Mouse (Mus musculus): ENCODE data around the gene Ciita. TPM values are rescaled to one million over a fixed set of nuclear protein-coding genes. Genes with fewer than 3 reads are reported as not detected.
A peak's percentile ranks its signal among the peaks of the same experiment; 100 is the strongest.

Gene Ciita
- polyA plus RNA-seq, 1 experiment from 2014 or later = 0.16 TPM

GRCm38 (mm10) chr16:10475919-10476318 is 3.9 kb upstream of the Ciita start:
- no peak overlapping the region for H3K4me2 ChIP-seq (replicated peaks; ENCODE audit: low read depth)
- no peak overlapping the region for H3K4me3 ChIP-seq (ENCODE audit: low read depth, low read length)
- no peak overlapping the region for H3K9ac ChIP-seq (ENCODE audit: low read length)
- no peak overlapping the region for H3K27ac ChIP-seq (replicated peaks)
- no peaks in the 10 kb centered on the region for H3K27me3 ChIP-seq (ENCODE audit: control insufficient read depth, insufficient read depth, low read length)
- ATAC-seq (ENCODE audit: low FRiP score, low TSS enrichment) (no peak), DNase-seq (ENCODE audit: low spot score) (no peak)
- 66% methylated on average over 2 of the region's 2 CpGs for WGBS
- no peaks in the 10 kb centered on the region for H3K4me1 ChIP-seq (replicated peaks; ENCODE audit: control insufficient read depth, insufficient read depth)
- no peaks in the 10 kb centered on the region for H3K36me3 ChIP-seq (ENCODE audit: control insufficient read depth, insufficient read depth, low read length)
- H3K9me3 ChIP-seq (ENCODE audit: control insufficient read depth, low read length) = no peaks in the 10 kb centered on the region
- TF ChIP-seq CTCF (IDR thresholded peaks at IDR 0.05; ENCODE audit: low read depth) (no peak), EP300 (optimal IDR thresholded peaks at IDR 0.05) (no peak)

- ATAC-seq (ENCODE audit: low FRiP score, low TSS enrichment) (no peak), DNase-seq (ENCODE audit: low spot score) (no peak)
- H3K4me1 ChIP-seq (replicated peaks; ENCODE audit: control insufficient read depth, insufficient read depth) = no peaks in the 10 kb centered on the region
- TF ChIP-seq EP300 (optimal IDR thresholded peaks at IDR 0.05) (no peak), CTCF (IDR thresholded peaks at IDR 0.05; ENCODE audit: low read depth) (no peak)
- no peaks in the 10 kb centered on the region for H3K27me3 ChIP-seq (ENCODE audit: control insufficient read depth, insufficient read depth, low read length)
- H3K9me3 ChIP-seq (ENCODE audit: control insufficient read depth, low read length) = no peaks in the 10 kb centered on the region
- no peak overlapping the region for H3K9ac ChIP-seq (ENCODE audit: low read length)
- no peak overlapping the region for H3K4me3 ChIP-seq (ENCODE audit: low read depth, low read length)
- H3K4me2 ChIP-seq (replicated peaks; ENCODE audit: low read depth) = no peak overlapping the region
- no peak overlapping the region for H3K27ac ChIP-seq (replicated peaks)
- 76% methylated on average over 4 of the region's 4 CpGs for WGBS
- no peaks in the 10 kb centered on the region for H3K36me3 ChIP-seq (ENCODE audit: control insufficient read depth, insufficient read depth, low read length)
Measured at GRCm38 (mm10) chr16:10482343-10482742, 2.5 kb downstream of the Ciita start.

DNA sequence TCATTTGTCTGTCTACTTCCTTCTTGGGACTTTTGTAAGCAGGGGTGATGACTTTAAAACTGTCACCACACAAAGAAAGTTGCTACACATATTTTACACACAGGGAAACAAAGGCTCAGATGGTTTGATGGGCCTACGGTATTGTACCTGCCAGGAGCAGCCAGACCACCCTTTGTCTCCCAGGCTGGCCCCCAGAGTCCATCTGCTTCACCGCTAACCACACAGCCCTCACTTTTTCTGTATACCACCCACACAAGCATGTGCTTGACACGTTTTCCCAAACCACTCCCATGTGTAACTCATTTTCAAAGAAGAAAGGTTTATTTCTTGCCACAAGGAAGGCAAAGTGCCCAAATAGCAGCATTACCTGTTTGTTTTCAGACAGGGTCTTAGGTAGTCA is 7.1 kb downstream of the Ciita start:
- DNase-seq (ENCODE audit: low spot score) = no peak
- no peaks in the 10 kb centered on the region for H3K27me3 ChIP-seq (ENCODE audit: control insufficient read depth, insufficient read depth, low read length)
- H3K27ac ChIP-seq (replicated peaks) = no peak overlapping the region
- TF ChIP-seq EP300 (optimal IDR thresholded peaks at IDR 0.05) (no peak), CTCF (IDR thresholded peaks at IDR 0.05; ENCODE audit: low read depth) (no peak)
- no peak overlapping the region for H3K9ac ChIP-seq (ENCODE audit: low read length)
- 56% methylated on average over 3 of the region's 3 CpGs for WGBS
- ATAC-seq (ENCODE audit: low FRiP score, low TSS enrichment) = no peak
- no peaks in the 10 kb centered on the region for H3K4me1 ChIP-seq (replicated peaks; ENCODE audit: control insufficient read depth, insufficient read depth)
- H3K9me3 ChIP-seq (ENCODE audit: control insufficient read depth, low read length) = no peaks in the 10 kb centered on the region
- no peaks in the 10 kb centered on the region for H3K36me3 ChIP-seq (ENCODE audit: control insufficient read depth, insufficient read depth, low read length)
- no peak overlapping the region for H3K4me2 ChIP-seq (replicated peaks; ENCODE audit: low read depth)
- no peak overlapping the region for H3K4me3 ChIP-seq (ENCODE audit: low read depth, low read length)

DNA sequence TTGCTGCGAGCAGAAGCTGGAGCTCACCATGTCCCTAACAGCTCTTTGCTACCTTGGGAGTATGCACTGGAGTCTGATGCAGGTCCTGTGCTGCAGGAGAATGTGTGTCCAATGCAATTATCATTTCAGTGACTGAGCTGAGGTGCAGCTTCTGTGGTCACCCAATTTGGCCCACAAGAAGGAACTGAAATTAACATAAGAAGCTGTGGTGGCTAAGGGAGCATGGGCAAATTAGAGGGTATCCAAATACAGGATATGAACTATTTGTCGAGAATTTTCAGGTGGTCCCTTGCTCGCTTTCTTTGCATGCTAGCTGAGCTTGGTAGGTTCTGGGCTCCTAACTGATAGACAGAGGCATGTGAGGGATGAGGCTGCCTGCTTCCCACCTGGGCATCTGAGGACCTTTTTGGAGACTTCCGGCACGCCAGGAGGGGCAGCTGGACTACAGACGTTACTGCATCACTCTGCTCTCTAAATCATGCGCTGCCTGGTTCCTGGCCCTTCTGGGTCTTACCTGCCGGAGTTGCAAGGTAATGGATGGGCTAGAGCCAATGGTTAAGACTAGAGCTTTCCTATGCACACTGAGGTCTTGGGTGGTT is 8.1 kb downstream of the Ciita start:
- DNase-seq (ENCODE audit: low spot score) = no peak
- H3K27ac ChIP-seq (replicated peaks) = no peak overlapping the region
- H3K4me2 ChIP-seq (replicated peaks; ENCODE audit: low read depth) = no peak overlapping the region
- no peaks in the 10 kb centered on the region for H3K36me3 ChIP-seq (ENCODE audit: control insufficient read depth, insufficient read depth, low read length)
- TF ChIP-seq CTCF (IDR thresholded peaks at IDR 0.05; ENCODE audit: low read depth) (no peak), EP300 (optimal IDR thresholded peaks at IDR 0.05) (no peak)
- no peaks in the 10 kb centered on the region for H3K4me1 ChIP-seq (replicated peaks; ENCODE audit: control insufficient read depth, insufficient read depth)
- ATAC-seq (ENCODE audit: low FRiP score, low TSS enrichment) = no peak
- H3K9me3 ChIP-seq (ENCODE audit: control insufficient read depth, low read length) = no peaks in the 10 kb centered on the region
- no peak overlapping the region for H3K9ac ChIP-seq (ENCODE audit: low read length)
- H3K4me3 ChIP-seq (ENCODE audit: low read depth, low read length) = no peak overlapping the region
- 74% methylated on average over 8 of the region's 8 CpGs for WGBS
- H3K27me3 ChIP-seq (ENCODE audit: control insufficient read depth, insufficient read depth, low read length) = no peaks in the 10 kb centered on the region

DNA sequence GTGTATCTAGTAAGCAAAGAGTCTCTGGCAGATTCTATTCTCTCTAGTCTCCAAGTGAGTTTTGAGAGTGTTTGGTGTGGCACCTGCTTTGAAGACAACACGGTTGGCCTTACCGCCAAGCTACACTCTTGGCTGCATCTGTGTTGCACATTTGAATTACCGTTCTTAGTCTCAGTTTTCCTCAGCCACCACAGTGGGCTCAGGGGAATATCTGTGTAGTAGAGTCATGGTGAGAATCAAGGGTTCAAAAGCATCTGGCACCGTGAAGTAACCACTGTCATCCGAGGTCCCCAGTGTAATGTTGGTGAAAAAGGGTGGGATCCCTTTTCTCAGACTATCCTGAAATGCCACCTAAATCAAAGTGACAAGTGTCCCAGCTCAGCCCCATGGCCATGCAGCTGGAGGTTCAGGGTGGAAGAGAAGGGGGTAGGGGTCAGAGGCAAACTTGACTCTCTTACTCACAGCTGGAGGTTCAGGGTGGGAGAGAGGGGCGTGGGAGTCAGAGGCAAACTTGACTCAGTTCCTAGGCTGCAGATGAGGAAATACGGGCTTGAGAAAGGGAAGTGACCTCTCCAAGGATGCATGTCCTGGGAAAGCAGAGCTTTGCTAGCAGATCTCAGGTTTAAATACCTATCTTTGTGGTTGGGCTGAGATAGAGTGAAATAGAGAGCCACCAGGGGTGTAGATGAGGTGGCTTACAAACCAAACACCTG is 9.1 kb downstream of the Ciita start:
- no peak for ATAC-seq (ENCODE audit: low FRiP score, low TSS enrichment)
- Histone ChIP-seq H3K4me1 (replicated peaks; ENCODE audit: control insufficient read depth, insufficient read depth) (no peaks in the 10 kb centered on the region), H3K4me3 (ENCODE audit: low read depth, low read length) (no peak overlapping the region), H3K4me2 (replicated peaks; ENCODE audit: low read depth) (no peak overlapping the region), H3K9ac (ENCODE audit: low read length) (no peak overlapping the region), H3K27ac (replicated peaks) (no peak overlapping the region), H3K36me3 (ENCODE audit: control insufficient read depth, insufficient read depth, low read length) (no peaks in the 10 kb centered on the region), H3K9me3 (ENCODE audit: control insufficient read depth, low read length) (no peaks in the 10 kb centered on the region), H3K27me3 (ENCODE audit: control insufficient read depth, insufficient read depth, low read length) (no peaks in the 10 kb centered on the region)
- WGBS = 76% methylated on average over 7 of the region's 7 CpGs
- no peak for DNase-seq (ENCODE audit: low spot score)
- TF ChIP-seq CTCF (IDR thresholded peaks at IDR 0.05; ENCODE audit: low read depth) = no peak
- no peak for TF ChIP-seq EP300 (optimal IDR thresholded peaks at IDR 0.05)

- no peaks in the 10 kb centered on the region for H3K27me3 ChIP-seq (ENCODE audit: control insufficient read depth, insufficient read depth, low read length)
- no peaks in the 10 kb centered on the region for H3K36me3 ChIP-seq (ENCODE audit: control insufficient read depth, insufficient read depth, low read length)
- peak overlapping the region; percentile 13; the same call in 1 of the 2 replicates for H3K4me3 ChIP-seq (ENCODE audit: low read depth, low read length)
- WGBS = 7% methylated on average over 9 of the region's 9 CpGs
- DNase-seq (ENCODE audit: low spot score) = no peak
- H3K9ac ChIP-seq (ENCODE audit: low read length) = 0 out of 2 replicates have a peak overlapping the region, but pooled peaks have one; percentile 31
- H3K4me1 ChIP-seq (replicated peaks; ENCODE audit: control insufficient read depth, insufficient read depth) = no peaks in the 10 kb centered on the region
- peak overlapping the region; percentile 45; the same call in 1 of the 2 replicates for H3K4me2 ChIP-seq (replicated peaks; ENCODE audit: low read depth)
- H3K27ac ChIP-seq (replicated peaks) = no peak overlapping the region
- TF ChIP-seq CTCF (IDR thresholded peaks at IDR 0.05; ENCODE audit: low read depth) (no peak), EP300 (optimal IDR thresholded peaks at IDR 0.05) (no peak)
- H3K9me3 ChIP-seq (ENCODE audit: control insufficient read depth, low read length) = no peaks in the 10 kb centered on the region
- ATAC-seq (ENCODE audit: low FRiP score, low TSS enrichment) = no peak
Measured at GRCm38 (mm10) chr16:10489483-10489882, 9.6 kb downstream of the Ciita start.

All from stomach, postnatal 0 days (tissue).